Mouse (Mus musculus) bone marrow macrophage, adult 2 months (primary cell): ENCODE data around the gene Crebrf. TPM values are rescaled to one million over a fixed set of nuclear protein-coding genes. Genes with fewer than 3 reads are reported as not detected.

Source experiments
- H3K27ac ChIP-seq: 2 replicates; pipeline ENCODE4 v1.5.1; 2012; ENCODE audit warnings: low read depth, low read length; ENCODE audit not compliant: insufficient read depth
- H3K4me1 ChIP-seq: 2 replicates; pipeline ENCODE4 v1.6.1; 2012; ENCODE audit warnings: low read length; ENCODE audit not compliant: control insufficient read depth, insufficient read depth
- H3K4me3 ChIP-seq: 2 replicates; pipeline ENCODE4 v1.5.1; 2012; ENCODE audit warnings: mild to moderate bottlenecking, low read length, moderate library complexity; ENCODE audit not compliant: insufficient read depth
- CTCF ChIP-seq: IDR thresholded peaks from 2 replicates; pipeline ENCODE4 v1.5.1; 2012; ENCODE audit warnings: low read depth, mild to moderate bottlenecking, low read length, moderate library complexity
- POLR2A ChIP-seq: IDR thresholded peaks from 2 replicates; pipeline ENCODE4 v1.6.1; 2012; ENCODE audit warnings: mild to moderate bottlenecking, low read depth, low read length, borderline replicate concordance
- polyA plus RNA-seq: library from polyadenylated mRNA; stranded (reverse); fragments of >200 nt; gene quantifications from 2 replicates; pipeline ENCODE4 v1.2.4, GENCODE M21; 2012; ENCODE audit not compliant: missing spikeins, insufficient read depth, insufficient read length

The Crebrf gene
- 47.9 and 55.0 TPM in 2 replicates for polyA plus RNA-seq

- TF ChIP-seq POLR2A (peak; percentile 58; the same call in 1 of the 2 replicates), CTCF (no peak)
- no peaks in the 10 kb centered on the region for H3K4me1 ChIP-seq
- peak within 1 kb of the TSS; percentile 99 for H3K4me3 ChIP-seq
- peak within 1 kb of the TSS; percentile 67 for H3K27ac ChIP-seq
Measured at GRCm38 (mm10) chr17:26715271-26715758, at the start of gene Crebrf. TSS of gene Crebrf (plus strand) at chr17:26715650.

- TF ChIP-seq CTCF (no peak), POLR2A (no peak)
- Histone ChIP-seq H3K27ac (no peak overlapping the region), H3K4me3 (no peak overlapping the region), H3K4me1 (peaks cover 2% of the 10 kb centered on the region; the same call in 1 of the 2 replicates)
Measured at GRCm38 (mm10) chr17:26671268-26671667, 44.2 kb upstream of the Crebrf start.

GRCm38 (mm10) chr17:26675845-26676244 is 39.6 kb upstream of the Crebrf start:
- Histone ChIP-seq H3K27ac (no peak overlapping the region), H3K4me3 (peak overlapping the region; percentile 95), H3K4me1 (peaks cover 16% of the 10 kb centered on the region)
- TF ChIP-seq CTCF (no peak), POLR2A (no peak)

- TF ChIP-seq CTCF (no peak), POLR2A (no peak)
- peak overlapping the region; percentile 95 for H3K4me3 ChIP-seq
- H3K27ac ChIP-seq: peak overlapping the region; percentile 92
- peaks cover 16% of the 10 kb centered on the region for H3K4me1 ChIP-seq
Measured at GRCm38 (mm10) chr17:26676252-26676615, 39.2 kb upstream of the Crebrf start.

GRCm38 (mm10) chr17:26676616-26677376 is 38.7 kb upstream of the Crebrf start:
- H3K4me3 ChIP-seq: peak overlapping the region; percentile 95
- peaks cover 16% of the 10 kb centered on the region for H3K4me1 ChIP-seq
- TF ChIP-seq POLR2A (no peak), CTCF (no peak)
- peak overlapping the region; percentile 92 for H3K27ac ChIP-seq

GRCm38 (mm10) chr17:26677711-26678637 is 37.5 kb upstream of the Crebrf start:
- TF ChIP-seq POLR2A: no peak
- TF ChIP-seq CTCF: no peak
- Histone ChIP-seq H3K27ac (0 out of 2 replicates have a peak overlapping the region, but pooled peaks have one; percentile 92), H3K4me3 (peak overlapping the region; percentile 95), H3K4me1 (peaks cover 16% of the 10 kb centered on the region)

GRCm38 (mm10) chr17:26681276-26681675 is 34.2 kb upstream of the Crebrf start:
- no peak overlapping the region for H3K27ac ChIP-seq
- H3K4me3 ChIP-seq: no peak overlapping the region
- no peak for TF ChIP-seq CTCF
- TF ChIP-seq POLR2A: no peak
- H3K4me1 ChIP-seq: peaks cover 14% of the 10 kb centered on the region

GRCm38 (mm10) chr17:26686334-26687000 is 29.0 kb upstream of the Crebrf start:
- H3K27ac ChIP-seq: no peak overlapping the region
- H3K4me1 ChIP-seq: peaks cover 22% of the 10 kb centered on the region
- no peak overlapping the region for H3K4me3 ChIP-seq
- TF ChIP-seq POLR2A (no peak), CTCF (no peak)

GRCm38 (mm10) chr17:26688795-26689735 is 26.4 kb upstream of the Crebrf start:
- H3K4me1 ChIP-seq: peaks cover 22% of the 10 kb centered on the region
- H3K27ac ChIP-seq: no peak overlapping the region
- no peak overlapping the region for H3K4me3 ChIP-seq
- TF ChIP-seq CTCF (no peak), POLR2A (no peak)
